Mouse (Mus musculus) bone marrow macrophage, adult 2 months (primary cell): ENCODE measurements around the gene Rassf3.

Source experiments
- CTCF ChIP-seq: IDR thresholded peaks from 2 replicates; pipeline ENCODE4 v1.5.1; 2012; ENCODE audit warnings: low read depth, mild to moderate bottlenecking, low read length, moderate library complexity
- POLR2A ChIP-seq: IDR thresholded peaks from 2 replicates; pipeline ENCODE4 v1.6.1; 2012; ENCODE audit warnings: mild to moderate bottlenecking, low read depth, low read length, borderline replicate concordance

DNA sequence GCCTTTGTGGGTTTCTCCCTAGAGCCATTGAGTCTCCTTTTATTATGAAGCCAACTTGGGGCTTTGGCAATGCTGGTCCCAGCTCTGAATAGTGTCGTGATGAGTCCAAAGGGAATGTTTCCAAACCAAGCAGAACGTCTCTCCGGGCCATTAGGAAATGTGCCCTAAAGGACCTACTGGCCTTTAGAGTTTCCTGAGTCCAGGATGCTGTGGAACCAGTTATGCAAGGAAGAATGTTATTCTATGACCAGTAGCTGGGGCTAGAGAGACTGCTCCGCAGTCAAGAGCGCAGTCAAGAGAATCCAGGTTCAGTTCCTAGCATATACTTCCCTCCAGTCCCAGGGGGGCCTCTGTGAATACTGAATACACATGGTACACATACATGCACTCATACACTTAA, 23.9 kb upstream of the Rassf3 start:
- TF ChIP-seq CTCF = no peak
- no peak for TF ChIP-seq POLR2A
